Mouse (Mus musculus): Measurements from ENCODE around the gene Slc37a2. TPM values are rescaled to one million over a fixed set of nuclear protein-coding genes. Genes with fewer than 3 reads are reported as not detected.

Gene Slc37a2
- polyA plus RNA-seq, 1 experiment from 2014 or later = 2.0 TPM

GRCm38 (mm10) chr9:37200414-37200813 is 55.1 kb downstream of the Slc37a2 start:
- no peaks in the 10 kb centered on the region for H3K9me3 ChIP-seq (ENCODE audit: control insufficient read depth, low read length)
- ATAC-seq (ENCODE audit: insufficient read depth, low FRiP score, low TSS enrichment) (no peak), DNase-seq (ENCODE audit: low spot score) (no peak)
- no peak overlapping the region for H3K4me3 ChIP-seq (ENCODE audit: low read depth, low read length)
- no peak overlapping the region for H3K4me2 ChIP-seq (ENCODE audit: low read depth)
- H3K4me1 ChIP-seq (ENCODE audit: control insufficient read depth, insufficient read depth, low read length) = no peaks in the 10 kb centered on the region
- no peak overlapping the region for H3K9ac ChIP-seq (ENCODE audit: low read length)
- no peaks in the 10 kb centered on the region for H3K36me3 ChIP-seq (ENCODE audit: control insufficient read depth, insufficient read depth, low read length)
- H3K27ac ChIP-seq (ENCODE audit: low read depth, low read length) = no peak overlapping the region
- no peaks in the 10 kb centered on the region for H3K27me3 ChIP-seq (ENCODE audit: control insufficient read depth, insufficient read depth, low read length)
- 63% methylated on average over 5 of the region's 5 CpGs for WGBS

GRCm38 (mm10) chr9:37197067-37197466 is 58.5 kb downstream of the Slc37a2 start:
- H3K4me1 ChIP-seq (ENCODE audit: control insufficient read depth, insufficient read depth, low read length) = no peaks in the 10 kb centered on the region
- H3K27me3 ChIP-seq (ENCODE audit: control insufficient read depth, insufficient read depth, low read length) = no peaks in the 10 kb centered on the region
- ATAC-seq (ENCODE audit: insufficient read depth, low FRiP score, low TSS enrichment) (no peak), DNase-seq (ENCODE audit: low spot score) (no peak)
- no peaks in the 10 kb centered on the region for H3K9me3 ChIP-seq (ENCODE audit: control insufficient read depth, low read length)
- H3K4me3 ChIP-seq (ENCODE audit: low read depth, low read length) = no peak overlapping the region
- no peak overlapping the region for H3K27ac ChIP-seq (ENCODE audit: low read depth, low read length)
- H3K9ac ChIP-seq (ENCODE audit: low read length) = no peak overlapping the region
- no peaks in the 10 kb centered on the region for H3K36me3 ChIP-seq (ENCODE audit: control insufficient read depth, insufficient read depth, low read length)
- 70% methylated on average over 4 of the region's 4 CpGs for WGBS
- H3K4me2 ChIP-seq (ENCODE audit: low read depth) = no peak overlapping the region

- Histone ChIP-seq H3K27me3 (ENCODE audit: control insufficient read depth, insufficient read depth, low read length) (no peaks in the 10 kb centered on the region), H3K4me1 (ENCODE audit: control insufficient read depth, insufficient read depth, low read length) (no peaks in the 10 kb centered on the region), H3K9me3 (ENCODE audit: control insufficient read depth, low read length) (no peaks in the 10 kb centered on the region), H3K4me2 (ENCODE audit: low read depth) (no peak overlapping the region), H3K4me3 (ENCODE audit: low read depth, low read length) (no peak overlapping the region), H3K36me3 (ENCODE audit: control insufficient read depth, insufficient read depth, low read length) (no peaks in the 10 kb centered on the region), H3K27ac (ENCODE audit: low read depth, low read length) (no peak overlapping the region), H3K9ac (ENCODE audit: low read length) (no peak overlapping the region)
- whole genome bisulfite sequencing = 86% methylated on average over 3 of the region's 3 CpGs
- ATAC-seq (ENCODE audit: insufficient read depth, low FRiP score, low TSS enrichment) (no peak), DNase-seq (ENCODE audit: low spot score) (no peak)
Observed at GRCm38 (mm10) chr9:37188024-37188423, 67.5 kb downstream of the Slc37a2 start.

- Histone ChIP-seq H3K27me3 (ENCODE audit: control insufficient read depth, insufficient read depth, low read length) (no peaks in the 10 kb centered on the region), H3K9ac (ENCODE audit: low read length) (no peak overlapping the region), H3K4me3 (ENCODE audit: low read depth, low read length) (no peak overlapping the region), H3K4me2 (ENCODE audit: low read depth) (no peak overlapping the region), H3K27ac (ENCODE audit: low read depth, low read length) (no peak overlapping the region), H3K4me1 (ENCODE audit: control insufficient read depth, insufficient read depth, low read length) (no peaks in the 10 kb centered on the region), H3K36me3 (ENCODE audit: control insufficient read depth, insufficient read depth, low read length) (no peaks in the 10 kb centered on the region), H3K9me3 (ENCODE audit: control insufficient read depth, low read length) (no peaks in the 10 kb centered on the region)
- ATAC-seq (ENCODE audit: insufficient read depth, low FRiP score, low TSS enrichment) (no peak), DNase-seq (ENCODE audit: low spot score) (no peak)
- WGBS = 92% methylated on average over 5 of the region's 5 CpGs
Observed at GRCm38 (mm10) chr9:37187407-37187806, 68.1 kb downstream of the Slc37a2 start.

- Histone ChIP-seq H3K4me3 (ENCODE audit: low read depth, low read length) (no peak overlapping the region), H3K36me3 (ENCODE audit: control insufficient read depth, insufficient read depth, low read length) (no peaks in the 10 kb centered on the region), H3K27me3 (ENCODE audit: control insufficient read depth, insufficient read depth, low read length) (no peaks in the 10 kb centered on the region), H3K4me2 (ENCODE audit: low read depth) (no peak overlapping the region), H3K9me3 (ENCODE audit: control insufficient read depth, low read length) (no peaks in the 10 kb centered on the region), H3K27ac (ENCODE audit: low read depth, low read length) (no peak overlapping the region), H3K9ac (ENCODE audit: low read length) (no peak overlapping the region), H3K4me1 (ENCODE audit: control insufficient read depth, insufficient read depth, low read length) (peaks cover 10% of the 10 kb centered on the region)
- no peak for ATAC-seq (ENCODE audit: insufficient read depth, low FRiP score, low TSS enrichment)
- DNase-seq (ENCODE audit: low spot score) = no peak
- WGBS = 90% methylated on average over 2 of the region's 2 CpGs
Observed at GRCm38 (mm10) chr9:37183176-37183575, 72.4 kb downstream of the Slc37a2 start.

GRCm38 (mm10) chr9:37181596-37181995 is 73.9 kb downstream of the Slc37a2 start:
- H3K27ac ChIP-seq (ENCODE audit: low read depth, low read length) = no peak overlapping the region

GRCm38 (mm10) chr9:37179596-37179995 is 75.9 kb downstream of the Slc37a2 start:
- no peak for DNase-seq (ENCODE audit: low spot score)
- 87% methylated on average over 4 of the region's 4 CpGs for WGBS
- H3K9me3 ChIP-seq (ENCODE audit: control insufficient read depth, low read length) = no peaks in the 10 kb centered on the region
- H3K9ac ChIP-seq (ENCODE audit: low read length) = no peak overlapping the region
- no peak overlapping the region for H3K4me3 ChIP-seq (ENCODE audit: low read depth, low read length)
- no peak overlapping the region for H3K4me2 ChIP-seq (ENCODE audit: low read depth)
- H3K27me3 ChIP-seq (ENCODE audit: control insufficient read depth, insufficient read depth, low read length) = no peaks in the 10 kb centered on the region
- no peak overlapping the region for H3K27ac ChIP-seq (ENCODE audit: low read depth, low read length)
- peaks cover 15% of the 10 kb centered on the region for H3K4me1 ChIP-seq (ENCODE audit: control insufficient read depth, insufficient read depth, low read length)
- ATAC-seq (ENCODE audit: insufficient read depth, low FRiP score, low TSS enrichment) = no peak
- no peaks in the 10 kb centered on the region for H3K36me3 ChIP-seq (ENCODE audit: control insufficient read depth, insufficient read depth, low read length)

More at GRCm38 (mm10) chr9:37181596-37181995, 73.9 kb downstream of the Slc37a2 start:
- Histone ChIP-seq H3K9me3 (ENCODE audit: control insufficient read depth, low read length) (no peaks in the 10 kb centered on the region), H3K4me2 (ENCODE audit: low read depth) (no peak overlapping the region), H3K9ac (ENCODE audit: low read length) (no peak overlapping the region), H3K27me3 (ENCODE audit: control insufficient read depth, insufficient read depth, low read length) (no peaks in the 10 kb centered on the region), H3K4me1 (ENCODE audit: control insufficient read depth, insufficient read depth, low read length) (peaks cover 15% of the 10 kb centered on the region), H3K4me3 (ENCODE audit: low read depth, low read length) (no peak overlapping the region), H3K36me3 (ENCODE audit: control insufficient read depth, insufficient read depth, low read length) (no peaks in the 10 kb centered on the region)
- no peak for ATAC-seq (ENCODE audit: insufficient read depth, low FRiP score, low TSS enrichment)
- no peak for DNase-seq (ENCODE audit: low spot score)
- WGBS = 76% methylated on average over 5 of the region's 5 CpGs

- H3K27ac ChIP-seq (ENCODE audit: low read depth, low read length) = no peak overlapping the region
- DNase-seq (ENCODE audit: low spot score) = peak; percentile 39
- peak; percentile 28; the same call in 1 of the 2 replicates for ATAC-seq (ENCODE audit: insufficient read depth, low FRiP score, low TSS enrichment)
- 22% methylated on average over 4 of the region's 4 CpGs for WGBS
- no peak overlapping the region for H3K9ac ChIP-seq (ENCODE audit: low read length)
- no peaks in the 10 kb centered on the region for H3K27me3 ChIP-seq (ENCODE audit: control insufficient read depth, insufficient read depth, low read length)
- peaks cover 15% of the 10 kb centered on the region for H3K4me1 ChIP-seq (ENCODE audit: control insufficient read depth, insufficient read depth, low read length)
- no peaks in the 10 kb centered on the region for H3K36me3 ChIP-seq (ENCODE audit: control insufficient read depth, insufficient read depth, low read length)
- no peak overlapping the region for H3K4me3 ChIP-seq (ENCODE audit: low read depth, low read length)
- H3K4me2 ChIP-seq (ENCODE audit: low read depth) = no peak overlapping the region
- H3K9me3 ChIP-seq (ENCODE audit: control insufficient read depth, low read length) = no peaks in the 10 kb centered on the region
Observed at GRCm38 (mm10) chr9:37178911-37179310, 76.6 kb downstream of the Slc37a2 start.
